Mouse (Mus musculus) limb, embryonic 15.5 days (tissue): Measurements from ENCODE around the gene Dnajc13. TPM values are rescaled to one million over a fixed set of nuclear protein-coding genes. Genes with fewer than 3 reads are reported as not detected.

ENCODE experiments used
- ATAC-seq: fragments of 200-750 bp; cut with Nextera tagmentation; 2 replicates; pipeline ENCODE4 v1.8.0; 2017; ENCODE audit warnings: low read depth, moderate TSS enrichment; ENCODE audit not compliant: insufficient number of reproducible peaks, low FRiP score, low TSS enrichment
- H3K27ac ChIP-seq: fragments of 300-500 bp; sonication (generic); 2 replicates; pipeline ENCODE4 v1.5.1; 2015; ENCODE audit warnings: moderate library complexity, mild to moderate bottlenecking, inconsistent platforms
- H3K27me3 ChIP-seq: fragments of 300-500 bp; sonication (generic); 2 replicates; pipeline ENCODE4 v1.6.1; 2015; ENCODE audit warnings: inconsistent platforms
- H3K36me3 ChIP-seq: fragments of 300-500 bp; sonication (generic); 2 replicates; pipeline ENCODE4 v1.6.1; 2015; ENCODE audit warnings: inconsistent platforms
- H3K4me1 ChIP-seq: fragments of 300-500 bp; sonication (generic); 2 replicates; pipeline ENCODE4 v1.6.1; 2015; ENCODE audit warnings: inconsistent platforms
- H3K4me2 ChIP-seq: fragments of 300-500 bp; sonication (generic); 2 replicates; pipeline ENCODE4 v1.6.1; 2015; ENCODE audit warnings: mild to moderate bottlenecking, inconsistent platforms
- H3K4me3 ChIP-seq: fragments of 300-500 bp; sonication (generic); 2 replicates; pipeline ENCODE4 v1.5.1; 2015; ENCODE audit warnings: mild to moderate bottlenecking, inconsistent platforms
- H3K9ac ChIP-seq: fragments of 300-500 bp; sonication (generic); 2 replicates; pipeline ENCODE4 v1.6.1; 2015; ENCODE audit warnings: inconsistent platforms
- H3K9me3 ChIP-seq: fragments of 300-500 bp; sonication (generic); 2 replicates; pipeline ENCODE4 v1.6.1; 2016; ENCODE audit warnings: inconsistent platforms
- WGBS: fragments of 180-500 bp; shearing (Covaris S2); methylation state at CpG from one replicate; pipeline ENCODE4 v1.1.7; 2015; 5-methylcytosine and 5-hydroxymethylcytosine counted together
- polyA plus RNA-seq: library from polyadenylated mRNA; unstranded; fragments of >200 nt; fragmentation: Nextera tagmentation; extraction: Ambion mirVana; gene quantifications from 2 replicates; pipeline ENCODE4 v1.2.1, GENCODE M21; 2015

Gene Dnajc13
- polyA plus RNA-seq, 1 experiment from 2014 or later: 18.1 TPM

GRCm38 (mm10) chr9:104252637-104253036 is 10.1 kb downstream of the Dnajc13 start:
- no peak overlapping the region for H3K4me3 ChIP-seq
- ATAC-seq: no peak
- 89% methylated on average over 3 of the region's 3 CpGs for WGBS
- no peak overlapping the region for H3K9ac ChIP-seq
- H3K4me2 ChIP-seq: no peak overlapping the region
- no peaks in the 10 kb centered on the region; the same call in 1 of the 2 replicates for H3K36me3 ChIP-seq
- H3K27ac ChIP-seq: no peak overlapping the region
- H3K9me3 ChIP-seq: no peaks in the 10 kb centered on the region
- no peaks in the 10 kb centered on the region for H3K27me3 ChIP-seq
- no peaks in the 10 kb centered on the region for H3K4me1 ChIP-seq

- no peak for ATAC-seq
- Histone ChIP-seq H3K4me3 (no peak overlapping the region), H3K36me3 (peaks cover under 1% of the 10 kb centered on the region; the same call in 1 of the 2 replicates), H3K27me3 (no peaks in the 10 kb centered on the region), H3K4me1 (no peaks in the 10 kb centered on the region; the same call in 1 of the 2 replicates), H3K4me2 (no peak overlapping the region), H3K9me3 (no peaks in the 10 kb centered on the region), H3K27ac (no peak overlapping the region), H3K9ac (no peak overlapping the region)
- 82% methylated on average over 4 of the region's 4 CpGs for WGBS
Observed at GRCm38 (mm10) chr9:104251687-104252086, 11.0 kb downstream of the Dnajc13 start.

DNA sequence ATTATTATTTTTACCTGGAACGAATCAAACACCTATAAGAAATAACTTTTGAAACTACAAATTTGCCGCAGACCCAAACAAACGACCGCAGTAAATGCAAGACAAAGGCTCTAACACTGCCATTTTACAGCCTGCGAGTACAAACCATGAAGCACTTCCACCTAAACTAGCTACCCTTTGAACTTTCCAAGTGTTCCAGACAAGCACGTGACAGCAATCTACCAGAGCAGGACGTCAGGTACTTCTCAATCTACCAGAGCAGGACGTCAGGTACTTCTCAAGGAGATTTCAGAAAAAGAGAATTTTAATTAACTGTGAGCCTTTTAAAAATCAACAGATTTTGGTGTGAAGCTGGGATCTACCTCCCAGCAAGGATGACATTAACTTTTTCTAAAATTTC is 11.6 kb downstream of the Dnajc13 start:
- WGBS: 48% methylated on average over 8 of the region's 8 CpGs
- no peak overlapping the region for H3K4me3 ChIP-seq
- no peaks in the 10 kb centered on the region for H3K27me3 ChIP-seq
- no peak for ATAC-seq
- H3K4me1 ChIP-seq: no peaks in the 10 kb centered on the region; the same call in 1 of the 2 replicates
- H3K4me2 ChIP-seq: no peak overlapping the region
- H3K27ac ChIP-seq: no peak overlapping the region
- no peaks in the 10 kb centered on the region for H3K9me3 ChIP-seq
- H3K9ac ChIP-seq: no peak overlapping the region
- peaks cover 3% of the 10 kb centered on the region; the same call in 1 of the 2 replicates for H3K36me3 ChIP-seq

- Histone ChIP-seq H3K4me1 (no peaks in the 10 kb centered on the region; the same call in 1 of the 2 replicates), H3K4me2 (no peak overlapping the region), H3K27me3 (no peaks in the 10 kb centered on the region), H3K9me3 (no peaks in the 10 kb centered on the region), H3K4me3 (no peak overlapping the region), H3K27ac (no peak overlapping the region), H3K9ac (no peak overlapping the region), H3K36me3 (peaks cover 10% of the 10 kb centered on the region)
- ATAC-seq: no peak
- WGBS: 42% methylated on average over 6 of the region's 6 CpGs
Observed at GRCm38 (mm10) chr9:104247307-104247987, 15.3 kb downstream of the Dnajc13 start.

GRCm38 (mm10) chr9:104243799-104244466 is 18.8 kb downstream of the Dnajc13 start:
- peaks cover 27% of the 10 kb centered on the region for H3K36me3 ChIP-seq
- no peak for ATAC-seq
- H3K9ac ChIP-seq: no peak overlapping the region
- 77% methylated on average over 9 of the region's 9 CpGs for WGBS
- no peak overlapping the region for H3K4me3 ChIP-seq
- no peaks in the 10 kb centered on the region; the same call in 1 of the 2 replicates for H3K4me1 ChIP-seq
- H3K27me3 ChIP-seq: no peaks in the 10 kb centered on the region
- no peak overlapping the region for H3K27ac ChIP-seq
- H3K4me2 ChIP-seq: no peak overlapping the region
- H3K9me3 ChIP-seq: no peaks in the 10 kb centered on the region

DNA sequence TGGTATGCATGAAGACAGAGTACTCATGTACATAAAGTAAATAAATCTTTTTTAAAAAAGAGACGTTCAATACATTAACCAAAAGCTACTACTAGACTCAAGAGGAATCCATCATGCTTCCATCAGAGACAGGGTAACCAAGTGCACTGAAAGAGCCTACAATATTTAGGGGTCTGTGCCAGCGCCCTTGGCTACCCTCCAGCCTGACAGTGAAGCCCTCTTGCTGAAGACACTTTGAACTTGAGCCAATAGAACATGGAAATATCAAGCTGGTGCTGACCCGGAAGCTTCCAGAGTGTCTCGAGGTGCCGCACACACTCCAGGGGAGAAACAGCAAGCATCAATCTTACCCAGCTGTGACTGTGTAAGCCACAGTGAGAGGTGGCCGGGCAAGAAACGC is 22.6 kb downstream of the Dnajc13 start:
- Histone ChIP-seq H3K9ac (no peak overlapping the region), H3K27me3 (no peaks in the 10 kb centered on the region), H3K9me3 (no peaks in the 10 kb centered on the region), H3K4me3 (no peak overlapping the region), H3K36me3 (peaks cover 45% of the 10 kb centered on the region), H3K27ac (no peak overlapping the region), H3K4me1 (no peaks in the 10 kb centered on the region), H3K4me2 (no peak overlapping the region)
- no peak for ATAC-seq
- 90% methylated on average over 7 of the region's 7 CpGs for WGBS

DNA sequence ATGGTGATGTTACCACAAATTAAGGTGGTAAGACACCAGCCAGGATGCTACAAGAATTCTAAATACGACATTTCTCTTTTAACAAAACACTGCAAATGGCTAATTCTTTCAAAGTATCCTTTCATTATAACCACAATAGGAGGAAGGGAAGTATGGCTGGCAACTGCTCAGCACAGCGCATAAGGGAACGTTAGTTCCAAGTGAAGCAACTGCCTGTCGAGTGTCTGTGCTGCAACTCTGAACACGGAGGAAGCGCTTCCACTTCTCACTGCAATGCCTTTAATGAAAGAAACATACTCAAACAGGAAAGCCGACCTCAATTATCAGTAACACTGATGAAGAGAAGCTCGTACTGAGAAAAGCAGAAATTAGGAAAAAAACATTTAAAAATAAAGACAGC is 23.7 kb downstream of the Dnajc13 start:
- Histone ChIP-seq H3K4me2 (no peak overlapping the region), H3K4me3 (no peak overlapping the region), H3K9me3 (no peaks in the 10 kb centered on the region), H3K9ac (no peak overlapping the region), H3K36me3 (peaks cover 56% of the 10 kb centered on the region), H3K4me1 (no peaks in the 10 kb centered on the region), H3K27ac (no peak overlapping the region), H3K27me3 (no peaks in the 10 kb centered on the region)
- 89% methylated on average over 8 of the region's 8 CpGs for WGBS
- no peak for ATAC-seq

- Histone ChIP-seq H3K4me2 (no peak overlapping the region), H3K4me1 (no peaks in the 10 kb centered on the region), H3K36me3 (peaks cover 70% of the 10 kb centered on the region), H3K27ac (no peak overlapping the region), H3K4me3 (no peak overlapping the region), H3K9me3 (no peaks in the 10 kb centered on the region), H3K9ac (no peak overlapping the region), H3K27me3 (no peaks in the 10 kb centered on the region)
- ATAC-seq: no peak
- WGBS: 88% methylated on average over 11 of the region's 11 CpGs
Observed at GRCm38 (mm10) chr9:104236256-104236930, 26.3 kb downstream of the Dnajc13 start.

GRCm38 (mm10) chr9:104235751-104236150 is 27.0 kb downstream of the Dnajc13 start:
- H3K27me3 ChIP-seq: no peaks in the 10 kb centered on the region
- H3K27ac ChIP-seq: no peak overlapping the region
- 38% methylated on average over 5 of the region's 5 CpGs for WGBS
- no peak overlapping the region for H3K9ac ChIP-seq
- no peak for ATAC-seq
- H3K4me3 ChIP-seq: no peak overlapping the region
- no peaks in the 10 kb centered on the region for H3K4me1 ChIP-seq
- peaks cover 67% of the 10 kb centered on the region for H3K36me3 ChIP-seq
- H3K4me2 ChIP-seq: no peak overlapping the region
- no peaks in the 10 kb centered on the region for H3K9me3 ChIP-seq

DNA sequence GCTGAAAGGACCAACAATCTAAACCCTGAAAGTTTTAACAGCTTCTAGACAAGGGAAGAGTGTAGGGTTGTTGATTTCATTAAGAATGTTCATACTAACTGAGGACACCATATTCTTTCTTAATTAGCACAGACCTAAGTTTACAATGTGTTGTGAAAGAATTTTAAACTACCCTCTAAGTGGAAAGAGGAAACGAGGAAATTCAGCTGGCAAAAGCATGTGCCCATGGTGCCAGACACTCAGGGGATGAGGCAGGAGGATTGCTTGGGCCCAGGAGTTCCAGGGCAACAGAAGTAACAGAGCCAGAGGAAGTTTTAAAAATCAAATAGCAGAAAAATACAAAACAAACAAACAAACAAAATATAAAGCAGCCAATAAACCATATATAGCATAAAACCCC is 28.9 kb downstream of the Dnajc13 start:
- H3K9ac ChIP-seq: no peak overlapping the region
- ATAC-seq: no peak
- 49% methylated on average over 1 of the region's 1 CpGs for WGBS

DNA sequence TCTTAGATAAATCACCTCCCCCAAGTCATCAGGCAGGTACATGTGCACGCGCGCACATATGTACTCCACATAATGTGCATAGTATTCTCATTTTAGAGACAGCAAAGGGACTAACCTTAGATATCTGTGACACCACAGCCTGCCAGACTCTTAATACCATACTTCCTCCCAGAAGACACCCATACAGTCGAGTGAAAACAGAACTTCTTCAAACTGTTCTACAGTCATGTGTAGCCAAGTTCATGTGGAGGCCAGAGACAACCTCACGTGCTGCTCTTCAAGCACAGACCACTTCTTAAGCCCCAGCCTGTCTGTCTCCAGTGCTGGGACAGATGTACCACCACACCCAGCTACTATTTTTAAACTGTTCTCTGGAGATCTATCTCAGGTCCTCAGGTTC is 29.7 kb downstream of the Dnajc13 start:
- peaks cover 79% of the 10 kb centered on the region for H3K36me3 ChIP-seq
- no peak overlapping the region for H3K27ac ChIP-seq
- no peak for ATAC-seq
- 95% methylated on average over 5 of the region's 5 CpGs for WGBS
- H3K4me2 ChIP-seq: no peak overlapping the region
- no peak overlapping the region for H3K9ac ChIP-seq
- H3K9me3 ChIP-seq: no peaks in the 10 kb centered on the region
- no peaks in the 10 kb centered on the region for H3K27me3 ChIP-seq
- no peaks in the 10 kb centered on the region for H3K4me1 ChIP-seq
- no peak overlapping the region for H3K4me3 ChIP-seq

More for the DNA sequence above, 28.9 kb downstream of the Dnajc13 start:
- no peaks in the 10 kb centered on the region for H3K9me3 ChIP-seq
- no peaks in the 10 kb centered on the region for H3K4me1 ChIP-seq
- H3K36me3 ChIP-seq: peaks cover 72% of the 10 kb centered on the region
- H3K27me3 ChIP-seq: no peaks in the 10 kb centered on the region
- H3K27ac ChIP-seq: no peak overlapping the region
- H3K4me3 ChIP-seq: no peak overlapping the region
- H3K4me2 ChIP-seq: no peak overlapping the region

GRCm38 (mm10) chr9:104232004-104232403 is 30.7 kb downstream of the Dnajc13 start:
- WGBS: 88% methylated on average over 3 of the region's 3 CpGs
- Histone ChIP-seq H3K4me2 (no peak overlapping the region), H3K36me3 (peaks cover 73% of the 10 kb centered on the region), H3K9ac (no peak overlapping the region), H3K27me3 (no peaks in the 10 kb centered on the region), H3K27ac (no peak overlapping the region), H3K4me1 (no peaks in the 10 kb centered on the region), H3K9me3 (no peaks in the 10 kb centered on the region), H3K4me3 (no peak overlapping the region)
- ATAC-seq: no peak
